Mouse (Mus musculus): Measurements from ENCODE around the gene Aplnr.

DNA sequence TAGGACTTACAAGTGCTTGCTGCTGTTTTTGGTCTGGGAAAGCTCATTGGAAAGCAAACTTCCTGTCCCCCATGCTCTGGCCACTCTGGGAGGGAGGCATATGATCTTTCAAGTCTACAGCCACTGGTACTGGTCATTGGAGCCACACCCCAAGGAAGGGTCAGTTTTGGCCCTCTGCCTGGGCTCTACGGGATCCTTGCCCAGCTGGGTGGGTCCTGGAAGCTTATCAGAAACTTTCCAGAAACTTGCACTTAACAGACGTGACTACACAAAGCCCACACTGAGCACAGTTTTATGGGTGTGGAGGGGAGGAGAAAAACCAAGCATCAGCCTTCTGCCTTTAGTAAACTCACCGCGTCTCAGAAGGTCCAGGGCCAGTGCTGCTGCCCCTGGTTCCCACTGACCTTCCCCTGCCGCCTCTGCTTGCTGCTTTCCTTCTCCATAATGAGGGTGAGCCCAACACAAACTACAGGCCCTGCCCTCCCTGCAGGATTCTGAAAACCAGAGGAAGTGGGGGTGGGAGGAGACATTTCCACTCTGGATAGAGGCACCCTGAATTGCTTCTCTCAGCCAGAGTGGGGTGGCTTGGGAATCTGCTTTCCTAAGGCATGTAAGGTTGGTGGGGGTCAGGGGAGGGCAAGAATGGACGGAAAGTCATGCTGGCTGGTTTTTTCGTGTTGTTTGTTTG is 37.1 kb upstream of the Aplnr start:
- TF ChIP-seq CTCF (conservative IDR thresholded peaks at IDR 0.05; ENCODE audit: low read length) (no peak), POU5F1 (IDR thresholded peaks at IDR 0.05; ENCODE audit: borderline replicate concordance, low read length) (no peak)
